Mouse (Mus musculus) layer of hippocampus, adult 11-12 months (tissue): ENCODE measurements around the gene Vash1.

ENCODE experiments used
- DNase-seq: peaks from one replicate; pipeline ENCODE4 v3.0.0; 2022; ENCODE audit warnings: low spot score

Vash1 gene

DNA sequence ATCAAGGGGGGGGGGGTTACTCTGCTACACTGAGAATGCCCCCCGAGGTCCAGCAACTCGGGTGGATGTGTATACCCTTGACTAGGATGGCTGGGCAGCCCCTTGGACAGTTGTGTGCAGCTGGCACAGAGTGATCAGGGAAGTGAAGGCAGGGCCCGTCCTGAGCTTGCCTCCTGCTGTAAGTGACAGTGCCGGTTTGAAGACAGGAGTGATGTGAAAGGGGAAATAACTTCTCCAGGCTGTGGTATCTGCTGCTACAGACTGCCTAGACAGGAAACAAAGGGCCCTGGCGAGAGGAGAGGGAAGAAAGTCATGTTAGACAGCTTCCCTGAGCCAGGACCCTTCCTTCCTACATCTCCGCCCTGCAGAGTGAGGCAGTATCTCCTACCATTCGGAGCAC is 5.2 kb downstream of the Vash1 start:
- DNase-seq = no peak

DNA sequence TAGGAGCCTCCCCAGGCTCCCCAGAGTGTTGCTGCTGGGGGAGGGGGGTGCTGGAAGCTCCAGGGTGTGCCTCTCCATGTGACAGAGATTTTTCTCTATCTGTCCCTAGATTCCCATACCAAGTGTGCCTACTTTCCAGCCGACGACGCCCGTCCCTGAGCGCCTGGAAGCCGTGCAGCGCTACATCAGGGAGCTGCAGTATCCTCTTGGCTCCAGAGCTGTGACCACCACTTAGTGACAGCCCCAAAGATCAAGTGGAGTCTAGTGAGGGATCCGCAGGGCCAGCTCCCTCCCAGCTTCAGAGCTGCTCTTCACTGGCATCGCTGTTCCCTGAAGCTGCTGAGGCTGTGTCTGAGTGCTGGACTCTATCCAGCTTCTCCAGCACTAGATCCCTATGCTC is 6.8 kb downstream of the Vash1 start:
- DNase-seq = no peak

DNA sequence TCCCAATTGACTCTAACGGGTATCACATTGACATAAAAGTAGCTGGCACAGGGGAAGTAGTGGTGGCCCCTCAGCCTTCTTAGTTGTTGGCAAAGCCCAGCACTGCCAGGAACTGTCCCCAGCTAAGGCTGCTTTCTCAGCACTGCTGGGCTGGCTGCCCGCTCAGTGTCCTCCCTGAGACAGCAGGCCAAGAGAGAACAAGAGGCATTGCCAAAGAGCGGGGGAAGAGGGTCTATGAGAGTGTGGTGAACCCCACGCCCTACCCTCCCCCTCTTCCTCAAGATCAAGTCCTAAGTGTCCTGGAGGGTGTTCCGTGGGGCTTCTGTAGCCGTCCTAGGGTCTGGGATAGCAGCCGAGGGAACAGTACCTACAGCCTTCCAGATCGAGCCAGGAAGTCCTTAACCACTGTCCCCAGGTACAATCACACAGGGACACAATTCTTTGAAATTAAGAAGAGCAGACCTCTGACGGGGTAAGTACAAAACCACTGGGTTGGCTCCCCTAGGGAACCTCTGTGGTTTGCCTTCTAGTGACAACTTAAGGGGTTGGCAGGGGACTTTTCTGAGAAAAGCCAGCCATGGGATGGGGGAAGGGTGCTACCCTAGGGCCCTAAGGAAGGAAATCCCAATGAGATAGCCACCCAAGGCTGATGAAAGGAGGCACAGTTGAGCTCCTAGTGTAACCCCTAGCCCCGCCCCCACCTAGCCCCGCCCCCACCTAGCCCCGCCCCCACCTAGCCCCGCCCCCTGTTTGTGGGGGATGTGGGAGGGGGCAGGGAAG is 8.2 kb downstream of the Vash1 start:
- DNase-seq = no peak

DNA sequence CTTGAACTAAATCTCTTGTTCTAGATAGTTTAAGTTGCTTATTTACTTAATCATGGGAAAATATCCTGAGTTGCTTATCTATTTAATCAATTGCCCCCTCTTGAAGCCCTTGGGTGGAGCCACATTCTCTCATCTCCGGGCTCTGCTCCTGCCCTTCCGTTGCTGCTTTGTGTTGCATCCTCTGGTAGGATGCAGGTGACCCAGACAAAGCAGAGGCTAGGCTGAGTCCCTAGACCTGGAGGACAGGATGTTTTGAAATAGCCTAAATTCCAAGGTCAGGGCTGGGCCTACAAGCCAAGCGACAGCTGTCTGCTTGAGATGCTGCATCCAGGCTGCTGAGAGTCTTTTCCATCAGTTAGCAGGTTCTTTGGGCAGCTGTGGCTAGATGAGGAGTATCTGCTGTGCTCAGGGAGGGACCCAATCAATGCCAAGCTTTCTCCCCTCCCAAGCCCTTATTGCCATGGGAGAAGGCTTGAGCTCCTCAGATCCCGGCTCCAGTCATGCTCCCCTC is 9.0 kb downstream of the Vash1 start:
- DNase-seq = no peak

DNA sequence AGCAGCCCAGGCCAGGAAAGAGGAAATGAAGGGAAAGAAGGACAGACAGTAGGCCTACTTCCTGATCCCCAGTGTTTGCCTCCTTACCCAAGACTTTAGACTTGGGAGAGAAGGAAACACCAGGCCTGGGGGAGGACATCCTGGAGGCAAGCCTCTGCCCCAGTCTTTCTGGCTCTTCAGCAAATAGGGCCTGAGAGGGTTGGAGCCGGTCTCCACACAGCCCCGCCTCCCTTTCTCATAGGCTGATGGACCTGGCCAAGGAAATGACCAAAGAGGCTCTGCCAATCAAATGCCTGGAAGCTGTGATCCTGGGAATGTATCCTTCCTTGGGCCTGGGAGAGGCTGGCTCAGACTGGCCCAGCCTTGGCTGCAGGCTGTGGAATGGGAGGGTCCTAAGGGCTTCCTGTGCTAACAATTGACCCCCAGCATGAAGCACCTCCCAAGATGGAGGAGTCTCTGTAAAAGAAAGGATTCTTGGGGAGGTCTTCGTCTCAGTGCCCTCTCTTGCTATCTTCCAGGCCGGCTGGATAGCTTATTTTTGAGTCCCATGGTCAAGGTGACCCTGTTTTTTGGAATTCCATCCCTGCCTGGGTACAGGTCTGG is 9.6 kb downstream of the Vash1 start:
- no peak for DNase-seq

DNA sequence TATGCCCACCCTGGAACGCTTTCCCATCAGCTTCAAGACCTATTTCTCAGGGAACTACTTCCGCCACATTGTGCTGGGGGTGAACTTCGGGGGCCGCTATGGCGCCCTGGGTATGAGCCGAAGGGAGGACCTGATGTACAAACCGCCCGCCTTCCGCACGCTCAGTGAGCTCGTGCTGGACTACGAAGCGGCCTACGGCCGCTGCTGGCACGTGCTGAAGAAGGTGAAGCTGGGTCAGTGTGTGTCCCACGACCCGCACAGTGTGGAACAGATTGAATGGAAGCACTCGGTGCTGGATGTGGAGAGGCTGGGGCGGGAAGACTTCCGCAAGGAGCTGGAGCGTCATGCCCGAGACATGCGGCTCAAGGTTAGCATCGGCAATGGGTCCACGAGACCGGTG is 10.4 kb downstream of the Vash1 start:
- DNase-seq = no peak

DNA sequence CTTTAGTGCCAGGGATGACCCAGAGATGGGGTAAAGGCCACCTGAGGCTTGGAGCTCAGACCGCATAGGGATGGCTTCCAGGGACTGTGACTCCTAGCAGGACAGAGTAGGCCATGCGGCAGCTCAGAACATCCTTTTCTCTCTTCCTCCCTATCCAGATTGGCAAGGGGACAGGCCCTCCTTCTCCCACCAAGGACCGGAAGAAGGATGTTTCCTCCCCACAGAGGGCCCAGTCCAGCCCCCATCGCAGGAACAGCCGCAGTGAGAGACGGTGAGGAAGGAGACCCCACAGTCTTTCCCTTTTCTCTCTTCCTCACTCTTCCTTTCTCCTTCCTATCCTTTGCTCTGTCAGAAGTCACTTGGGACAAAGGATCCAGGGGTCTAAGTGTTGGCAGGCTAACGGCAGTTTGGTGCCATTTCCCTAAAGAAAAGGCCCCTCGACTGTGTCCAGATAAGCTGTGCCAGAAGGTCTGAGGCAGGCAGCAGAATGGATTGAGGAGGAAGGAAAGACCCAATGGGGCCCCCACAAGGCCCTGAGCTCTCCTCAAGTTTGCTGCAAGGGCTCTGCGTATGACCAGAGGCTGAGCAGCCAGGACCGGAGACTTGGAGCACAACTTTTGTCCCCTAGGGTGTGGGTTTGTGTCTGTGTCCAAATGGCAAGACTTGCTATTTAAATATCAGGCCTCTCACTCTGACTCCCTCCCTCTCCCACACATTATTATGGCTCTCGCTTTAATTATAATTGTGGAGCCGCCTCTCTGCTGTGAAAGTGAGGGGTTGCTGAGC is 12.4 kb downstream of the Vash1 start:
- DNase-seq = no peak

DNA sequence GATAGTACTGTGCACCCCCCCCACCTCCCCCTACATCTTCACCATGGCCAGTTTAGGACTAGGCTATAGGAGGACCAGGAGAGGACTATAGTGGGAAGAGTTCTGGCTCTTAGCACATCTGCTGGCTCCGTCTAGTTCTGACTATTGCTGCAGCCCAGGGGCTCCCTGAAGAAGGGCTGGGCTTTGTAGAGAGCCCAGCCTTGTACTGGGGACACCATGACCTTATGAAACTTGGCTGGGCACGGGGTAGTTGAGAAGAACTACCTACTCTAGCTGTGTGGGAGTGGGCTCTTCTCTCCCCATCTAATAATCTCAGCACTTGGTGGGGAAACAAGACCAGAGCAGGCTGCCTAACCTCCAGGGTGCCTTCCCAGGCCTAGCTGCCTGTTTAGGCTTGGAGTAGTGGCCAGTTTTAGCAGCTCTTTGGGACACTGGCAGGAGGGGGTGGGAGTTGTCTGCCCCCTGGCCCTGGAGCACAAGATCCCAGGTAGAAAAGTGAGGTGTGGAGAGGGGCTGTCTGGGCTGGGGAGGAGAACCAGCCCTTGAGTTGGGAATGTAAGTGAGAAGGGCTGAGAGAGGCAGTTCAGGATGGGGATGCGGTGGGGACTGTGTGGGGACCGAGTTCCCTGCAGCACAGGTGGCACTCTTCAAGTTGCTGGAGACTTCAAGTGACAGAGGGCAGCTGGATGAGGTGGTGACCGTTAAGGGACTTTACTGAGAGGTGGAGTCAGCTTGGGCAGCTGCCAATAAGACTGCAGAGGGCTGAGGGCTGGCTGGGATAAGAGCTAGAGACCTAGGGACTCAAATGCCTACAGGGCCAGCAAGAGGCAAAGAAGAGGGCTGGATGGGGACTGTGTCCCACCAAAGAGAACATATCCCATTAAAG is 14.2 kb downstream of the Vash1 start:
- DNase-seq = no peak

DNA sequence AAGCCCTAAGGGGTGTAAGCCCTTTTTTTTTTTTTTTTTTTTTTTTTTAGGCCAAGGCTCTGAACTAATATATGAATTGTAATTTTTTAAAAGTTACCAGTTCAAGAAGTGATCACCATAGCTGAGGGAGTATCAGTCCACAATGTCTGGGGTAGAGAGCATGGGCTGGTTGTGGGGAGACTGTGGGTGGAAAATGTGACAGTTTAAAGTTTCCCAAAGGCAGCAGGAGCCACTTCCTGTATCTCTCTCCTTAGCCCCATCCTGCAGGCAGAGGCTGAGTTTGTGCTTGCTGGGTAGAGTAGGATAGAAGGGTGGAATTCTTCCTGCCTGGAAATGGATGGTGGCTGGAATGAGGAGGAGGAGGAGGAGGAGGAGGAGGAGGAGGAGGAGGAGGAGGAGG is 14.9 kb downstream of the Vash1 start:
- DNase-seq = no peak

DNA sequence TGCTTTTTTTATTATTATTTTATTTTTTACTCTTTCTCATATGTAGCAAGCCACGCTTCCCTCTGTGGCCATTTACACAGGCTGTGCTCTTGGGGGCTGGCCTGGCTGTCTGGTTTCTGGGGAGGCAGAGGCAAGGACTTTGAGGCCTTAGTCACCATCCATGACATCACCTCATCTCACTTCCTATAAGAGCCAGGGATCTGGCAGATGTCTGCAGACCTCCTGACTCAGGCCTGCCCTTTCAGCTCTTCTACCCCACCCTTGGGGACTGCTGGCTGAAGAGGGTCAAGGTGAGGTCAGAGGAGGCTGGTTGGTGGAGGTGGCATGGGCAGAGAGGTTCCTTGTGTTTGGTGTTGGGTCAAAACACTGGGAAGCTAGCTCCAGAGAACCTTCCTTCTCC is 15.9 kb downstream of the Vash1 start:
- no peak for DNase-seq

DNA sequence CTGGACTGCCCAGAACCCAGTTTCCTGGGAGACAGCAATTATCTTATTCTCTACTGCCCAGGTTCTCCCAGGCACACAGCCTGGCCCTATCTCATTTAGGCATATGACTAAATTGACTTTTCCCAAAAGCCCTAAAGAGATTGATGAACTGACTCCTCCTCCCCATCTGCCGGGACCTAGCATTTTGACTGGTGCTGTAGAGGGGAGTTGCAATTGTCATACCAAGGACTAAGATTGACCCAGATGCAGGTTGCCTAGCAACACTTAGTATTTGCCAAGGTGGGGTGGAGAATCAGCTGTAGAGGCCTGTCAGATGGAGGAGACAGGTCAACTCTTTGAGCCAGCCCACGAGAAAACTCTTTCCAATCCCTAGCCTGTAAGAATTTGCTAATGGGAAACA is 19.5 kb downstream of the Vash1 start:
- no peak for DNase-seq

DNA sequence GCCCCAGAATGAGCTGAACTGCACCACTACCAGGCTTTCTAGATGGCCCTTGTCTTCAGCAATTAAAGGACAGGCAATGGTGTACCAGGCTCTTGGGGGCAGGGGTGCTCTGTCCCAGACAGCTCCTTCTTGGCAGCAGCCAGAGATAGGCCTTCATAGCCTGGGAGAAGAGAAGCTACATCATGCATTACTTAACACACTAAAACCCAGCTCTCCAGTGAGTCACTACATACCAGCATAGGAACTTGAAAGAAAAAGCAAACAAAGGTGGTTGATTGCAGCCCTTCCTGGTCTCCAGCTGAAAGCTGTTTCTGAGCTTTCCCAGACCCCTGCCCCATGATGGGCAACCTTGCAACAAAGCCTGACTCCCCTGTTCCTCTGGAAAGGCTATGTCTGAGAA is 20.0 kb downstream of the Vash1 start:
- no peak for DNase-seq

DNA sequence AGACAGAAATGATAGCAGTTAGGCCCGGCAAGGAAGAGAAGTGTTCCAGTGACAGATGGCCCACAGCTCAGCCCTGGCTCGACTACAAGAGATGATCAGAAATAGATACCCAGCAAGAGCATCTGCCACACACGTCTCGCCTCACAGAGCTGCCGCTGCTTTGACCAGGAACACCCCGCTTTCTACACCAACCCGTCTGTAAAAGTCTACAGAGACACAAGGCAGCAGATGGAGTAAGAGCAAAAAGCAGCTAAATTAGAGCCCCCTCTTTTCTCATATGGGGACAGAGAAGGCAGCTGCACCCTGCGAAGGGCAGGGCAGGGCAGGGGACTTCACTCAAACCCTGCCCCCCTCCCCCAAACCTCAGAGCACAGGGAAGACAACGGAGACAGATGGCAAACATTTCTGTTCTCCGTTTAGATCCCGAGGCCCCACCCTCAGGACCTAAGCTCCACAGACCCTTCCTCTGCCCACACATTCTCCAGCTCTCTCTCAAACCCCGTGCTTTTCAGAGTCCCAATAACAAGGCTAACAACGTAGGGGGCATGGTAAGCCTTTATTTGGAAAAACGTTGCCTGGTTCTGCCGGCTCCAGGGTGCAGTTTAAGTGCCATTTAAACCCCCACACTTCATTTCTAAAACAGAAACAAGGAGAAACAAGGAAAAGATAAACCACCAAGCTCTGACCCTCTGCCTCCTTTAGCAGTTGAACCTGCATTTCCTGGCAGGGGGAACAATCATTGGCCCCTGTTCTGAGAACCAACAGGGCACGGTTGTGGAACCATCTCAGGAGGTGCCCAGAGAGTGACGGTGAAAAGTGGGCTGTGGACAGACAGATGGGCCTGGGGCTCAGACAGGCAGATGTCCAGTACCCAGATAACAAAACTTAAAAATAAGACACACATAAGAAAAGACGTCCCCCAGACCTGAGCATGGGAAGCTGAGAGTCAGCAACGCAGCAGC is 21.7 kb downstream of the Vash1 start:
- peak; percentile 91 for DNase-seq

DNA sequence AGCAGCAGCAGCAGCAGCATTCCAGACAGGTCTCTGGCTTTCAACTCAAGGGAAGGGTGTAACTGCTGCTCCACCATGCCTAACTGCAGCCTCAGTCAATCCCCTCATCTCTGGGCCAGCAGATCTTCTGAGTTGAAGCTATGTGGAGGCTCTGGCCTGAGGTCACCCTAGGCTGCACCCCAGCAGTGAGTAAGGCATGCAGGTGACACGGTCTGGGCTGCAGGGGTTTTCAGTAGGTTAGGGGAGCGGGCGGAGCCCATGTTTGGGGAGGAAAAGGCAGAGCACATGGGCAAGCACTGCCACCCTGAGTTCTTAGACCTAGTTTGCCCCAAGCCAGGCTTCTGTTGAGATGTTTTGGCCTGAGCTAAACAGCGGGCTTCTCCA is 22.4 kb downstream of the Vash1 start:
- DNase-seq = no peak

DNA sequence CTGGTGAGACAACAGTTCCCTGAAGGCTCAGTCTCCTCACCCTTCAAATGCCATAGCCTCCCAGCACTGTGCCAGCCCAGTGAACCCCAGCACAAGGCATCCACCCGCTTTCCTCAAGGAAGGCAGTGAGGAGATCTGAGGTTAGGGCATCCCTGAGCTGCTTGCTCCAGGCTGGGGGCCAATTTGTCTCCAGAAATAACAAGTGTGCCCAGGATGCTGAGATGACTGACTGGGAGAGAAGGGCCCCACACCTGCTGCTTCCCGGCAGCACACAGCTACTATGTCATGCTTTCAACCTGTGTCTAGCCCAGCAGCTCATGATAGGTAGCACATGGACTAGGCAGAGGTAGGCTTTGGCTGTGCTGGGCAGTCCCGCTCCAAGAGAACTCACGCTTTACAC is 23.0 kb downstream of the Vash1 start:
- DNase-seq = no peak

DNA sequence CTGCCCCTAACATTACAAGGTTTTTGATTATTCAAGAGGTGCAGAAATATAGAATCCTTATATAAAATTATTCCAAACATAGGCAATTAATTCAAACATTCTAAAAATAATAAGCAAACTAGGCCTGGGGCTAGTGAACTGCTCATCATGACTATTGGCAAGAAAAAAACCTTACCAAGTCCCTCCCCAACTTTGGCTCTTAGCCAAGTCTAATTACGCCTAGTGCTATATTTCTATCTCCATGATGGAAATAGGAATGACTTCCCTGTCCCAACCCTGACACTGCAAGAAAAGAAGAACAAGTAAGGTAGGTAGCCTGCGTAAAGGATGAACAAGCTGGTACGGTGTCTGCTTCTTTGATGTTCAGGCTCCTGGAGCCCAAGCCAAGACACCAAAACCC is 24.2 kb downstream of the Vash1 start:
- no peak for DNase-seq

DNA sequence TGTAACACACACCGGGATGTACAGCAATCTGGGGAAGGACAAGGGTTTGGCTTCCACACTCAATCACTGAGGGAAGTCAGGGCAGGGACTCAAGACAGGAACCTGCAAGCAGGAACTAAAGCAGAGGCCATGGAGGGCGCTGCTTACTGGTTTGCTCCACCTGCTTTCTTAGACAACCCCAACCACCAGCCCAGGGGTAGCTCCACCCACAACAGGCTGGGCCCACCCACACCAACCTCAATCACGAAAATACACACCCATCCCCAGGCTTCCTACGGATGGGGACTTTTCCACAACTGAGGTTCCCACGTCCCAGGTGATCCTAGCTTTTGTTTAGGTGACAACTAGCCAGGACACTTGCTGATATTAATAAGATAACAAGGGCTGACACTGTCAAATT is 27.3 kb downstream of the Vash1 start:
- DNase-seq = no peak

DNA sequence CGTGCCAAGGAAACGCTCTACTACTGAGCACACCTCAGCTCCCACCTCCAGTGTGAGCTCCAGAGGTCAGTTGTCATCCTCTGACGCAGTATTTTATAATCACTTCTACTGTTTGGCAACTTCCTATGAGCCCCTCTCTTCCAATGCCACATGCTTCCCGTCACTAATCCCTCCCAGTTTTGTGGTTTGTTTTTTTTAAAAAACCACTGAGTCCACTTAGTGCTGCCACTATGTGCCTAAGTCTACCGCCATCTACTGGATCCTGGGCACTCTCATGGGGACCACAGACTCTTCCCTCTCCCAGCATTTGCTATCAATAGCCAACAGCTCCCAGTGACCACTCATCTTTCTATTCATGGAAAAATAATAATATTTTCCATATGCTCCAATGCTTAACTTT is 35.5 kb downstream of the Vash1 start:
- DNase-seq = no peak

DNA sequence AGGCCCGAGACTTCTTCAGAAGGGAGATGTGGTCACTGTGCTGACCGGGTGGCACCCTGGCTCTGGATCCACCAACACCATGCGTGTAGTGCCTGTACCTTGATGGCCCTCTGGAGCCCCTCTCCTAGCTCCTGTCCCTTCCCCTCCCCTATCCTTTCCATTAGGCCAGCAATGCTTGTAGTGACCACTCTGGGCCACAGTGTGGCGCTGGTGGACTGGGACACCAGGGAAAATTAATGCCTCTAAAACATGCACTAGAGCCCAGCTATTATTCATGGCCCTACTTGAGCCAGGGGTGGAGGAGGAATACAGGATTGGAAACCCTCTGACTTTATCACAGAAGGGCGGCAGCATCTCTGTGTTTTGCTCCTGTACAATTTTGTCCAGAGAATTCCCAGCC is 36.9 kb downstream of the Vash1 start:
- DNase-seq = peak; percentile 80

DNA sequence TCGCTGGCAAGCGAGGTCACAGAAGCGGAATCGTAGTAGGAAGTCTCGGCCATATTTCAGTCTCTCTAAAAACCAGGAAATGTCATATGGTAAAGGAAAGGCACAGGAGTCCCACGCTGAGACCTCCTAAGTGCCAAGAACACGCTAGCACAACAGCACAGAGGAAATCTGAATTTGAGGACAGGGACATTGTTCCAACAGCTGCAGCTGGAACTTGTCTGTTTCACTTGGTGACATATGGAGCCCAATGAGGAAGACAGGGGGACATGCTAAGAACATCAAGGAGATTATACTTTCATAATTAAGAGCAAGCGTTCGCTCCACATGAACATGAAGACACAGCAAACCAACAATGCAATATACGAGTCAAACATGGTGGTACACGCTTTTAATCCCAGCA is 38.5 kb downstream of the Vash1 start:
- DNase-seq = no peak
